Mouse (Mus musculus): Measurements from ENCODE around the gene Gm7579. TPM values are rescaled to one million over a fixed set of nuclear protein-coding genes. Genes with fewer than 3 reads are reported as not detected.
"Not testable (repeated sequence)": the region's sequence is repeated elsewhere in the genome, so short reads cannot be mapped to it uniquely, and the experiment has no call there.

Gm7579 gene
- total RNA-seq (2021) = not detected
- long read RNA-seq, experiment 1 = 0 reads
- long read RNA-seq, experiment 2 = 0 reads

GRCm38 (mm10) chr7:142211559-142211958 lies at the start of gene Gm7579:
Gm7579 (plus strand) TSS chr7:142211859.
- no peak for DNase-seq (ENCODE audit: low spot score in 2 of 2)
- intact Hi-C loops (cut with DNase I) = no loop called here

- intact Hi-C loops (cut with DNase I); DNase-seq (ENCODE audit: low spot score in 2 of 2): not testable (repeated sequence)
Observed at GRCm38 (mm10) chr7:142165639-142166038, 46.0 kb upstream of the Gm7579 start, which contains the start of gene Gm4553. Gm4553 (minus strand) TSS chr7:142165739.

GRCm38 (mm10) chr7:142169836-142170235 lies 41.8 kb upstream of the Gm7579 start:
- intact Hi-C loops (cut with DNase I) = no loop called here
- DNase-seq (ENCODE audit: low spot score in 2 of 2) = peak; percentile 15 to 21

GRCm38 (mm10) chr7:142175905-142176304 lies 35.8 kb upstream of the Gm7579 start, which contains the start of gene Krtap5-2:
Krtap5-2 (minus strand) TSS chr7:142176005.
- DNase-seq (ENCODE audit: low spot score in 2 of 2); intact Hi-C loops (cut with DNase I): not testable (repeated sequence)

GRCm38 (mm10) chr7:142178685-142179084 lies 33.0 kb upstream of the Gm7579 start:
- peak in 1 of 2 experiments; percentile 33 for DNase-seq (ENCODE audit: low spot score in 2 of 2)
- intact Hi-C loops (cut with DNase I) = no loop called here

GRCm38 (mm10) chr7:142181021-142181420 lies 30.6 kb upstream of the Gm7579 start:
- DNase-seq (ENCODE audit: low spot score in 2 of 2) = no peak
- intact Hi-C loops (cut with DNase I) = no loop called here

DNA sequence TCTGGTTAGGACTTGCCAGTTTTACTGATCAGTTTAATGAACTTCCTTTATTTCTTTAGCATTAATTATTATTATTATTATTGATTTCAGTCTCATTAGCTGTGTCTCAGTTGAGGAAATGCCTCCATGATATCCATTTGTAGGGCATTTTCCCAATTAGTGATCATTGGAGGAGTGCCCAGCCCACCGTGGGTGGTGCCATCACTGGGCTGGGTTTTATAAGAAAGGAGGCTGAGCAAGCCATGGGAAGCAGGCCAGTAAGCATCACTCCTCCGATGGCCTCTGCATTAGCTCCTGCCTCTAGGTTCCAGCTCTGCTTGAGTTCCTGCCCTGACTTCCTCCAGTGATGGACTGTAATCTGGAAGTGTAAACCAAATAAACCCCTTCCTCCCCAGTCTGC lies 23.5 kb upstream of the Gm7579 start:
- intact Hi-C loops (cut with DNase I) = no loop called here
- no peak for DNase-seq (ENCODE audit: low spot score in 2 of 2)

- DNase-seq (ENCODE audit: low spot score in 2 of 2) = no peak
- intact Hi-C loops (cut with DNase I) = no loop called here
Observed at GRCm38 (mm10) chr7:142190289-142190688, 21.4 kb upstream of the Gm7579 start, which contains the start of gene Gm10153. Gm10153 (minus strand) TSS chr7:142190389.

- intact Hi-C loops (cut with DNase I) = no loop called here
- no peak for DNase-seq (ENCODE audit: low spot score in 2 of 2)
Observed at GRCm38 (mm10) chr7:142198748-142199147, 12.9 kb upstream of the Gm7579 start.

GRCm38 (mm10) chr7:142201064-142201463 lies 10.6 kb upstream of the Gm7579 start, which contains the start of gene Krtap5-3:
Krtap5-3 (plus strand) TSS chr7:142201364.
- DNase-seq (ENCODE audit: low spot score in 2 of 2) = no peak
- intact Hi-C loops (cut with DNase I) = no loop called here

DNA sequence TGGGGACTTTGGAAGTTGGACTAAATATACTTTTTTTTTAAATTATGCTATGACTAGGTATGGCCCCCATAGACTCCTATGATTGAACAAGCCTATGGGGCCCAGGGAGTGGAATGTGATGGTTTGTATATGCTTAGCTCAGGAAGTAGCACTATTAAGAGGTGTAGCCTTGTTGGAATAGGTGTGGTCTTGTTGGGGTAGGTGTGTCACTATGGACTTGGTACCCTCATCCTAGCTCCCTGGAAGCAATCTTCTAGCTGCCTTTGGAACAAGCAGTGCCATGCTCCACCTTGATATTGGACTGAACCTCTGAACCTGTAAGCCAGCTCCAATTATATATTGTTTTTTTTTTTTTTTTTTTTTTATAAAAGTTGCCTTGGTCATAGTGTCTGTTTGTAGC lies 6.2 kb upstream of the Gm7579 start:
- DNase-seq (ENCODE audit: low spot score in 2 of 2) = no peak
- intact Hi-C loops (cut with DNase I) = no loop called here

- DNase-seq (ENCODE audit: low spot score in 2 of 2); intact Hi-C loops (cut with DNase I): not testable (repeated sequence)
Observed at GRCm38 (mm10) chr7:142206891-142207290, 4.8 kb upstream of the Gm7579 start.

GRCm38 (mm10) chr7:142212136-142212535 lies 477 bp downstream of the Gm7579 start:
- intact Hi-C loops (cut with DNase I); DNase-seq (ENCODE audit: low spot score in 2 of 2): not testable (repeated sequence)

DNA sequence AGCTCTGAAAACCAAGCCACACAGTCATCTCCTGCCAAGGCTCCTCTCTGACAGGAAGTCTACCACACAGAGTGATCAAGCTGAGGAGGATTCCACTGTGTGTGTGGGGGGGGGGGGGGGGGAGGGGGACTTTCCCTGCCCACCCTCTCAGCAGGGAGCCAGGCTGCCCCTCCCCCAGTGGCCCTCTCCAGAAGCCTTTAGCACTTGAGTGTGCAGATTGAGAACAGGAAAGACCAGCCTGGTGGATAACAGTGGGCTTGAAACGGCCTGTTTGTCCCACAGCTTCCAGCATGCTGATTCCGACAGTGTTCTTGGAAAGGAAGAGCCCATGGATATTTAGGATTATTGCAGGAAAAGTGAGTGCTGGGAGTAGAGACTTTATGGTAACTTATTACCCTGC lies 12.9 kb downstream of the Gm7579 start:
- intact Hi-C loops (cut with DNase I) = no loop called here
- no peak for DNase-seq (ENCODE audit: low spot score in 2 of 2)

DNA sequence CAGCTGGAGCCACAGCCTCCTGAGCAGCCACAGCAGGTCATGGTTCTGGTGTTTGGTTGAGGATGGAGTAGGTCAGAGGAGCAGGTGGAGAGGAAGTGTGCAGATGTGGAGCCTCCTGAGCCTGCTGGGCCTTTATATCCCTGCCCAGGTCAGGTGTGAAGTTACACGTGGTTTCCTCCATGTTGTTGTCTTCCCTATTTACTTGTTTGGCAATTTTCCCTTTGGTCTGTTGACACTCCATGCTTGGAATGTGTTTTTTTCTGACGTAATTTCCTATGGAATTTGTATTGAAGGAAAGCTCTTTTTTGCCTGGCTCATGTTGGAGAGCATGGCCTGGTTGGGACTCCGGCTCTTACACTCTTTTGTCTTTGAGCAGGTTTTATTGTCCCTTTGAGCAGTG lies 18.2 kb downstream of the Gm7579 start, which contains the start of gene Krtap5-5:
Gene Krtap5-5, minus strand, starts transcription at position 101 of the 400 bp plus-strand sequence.
- DNase-seq (ENCODE audit: low spot score in 2 of 2); intact Hi-C loops (cut with DNase I): not testable (repeated sequence)

- intact Hi-C loops (cut with DNase I) = no loop called here
- no peak for DNase-seq (ENCODE audit: low spot score in 2 of 2)
Observed at GRCm38 (mm10) chr7:142231540-142231939, 19.9 kb downstream of the Gm7579 start.

DNA sequence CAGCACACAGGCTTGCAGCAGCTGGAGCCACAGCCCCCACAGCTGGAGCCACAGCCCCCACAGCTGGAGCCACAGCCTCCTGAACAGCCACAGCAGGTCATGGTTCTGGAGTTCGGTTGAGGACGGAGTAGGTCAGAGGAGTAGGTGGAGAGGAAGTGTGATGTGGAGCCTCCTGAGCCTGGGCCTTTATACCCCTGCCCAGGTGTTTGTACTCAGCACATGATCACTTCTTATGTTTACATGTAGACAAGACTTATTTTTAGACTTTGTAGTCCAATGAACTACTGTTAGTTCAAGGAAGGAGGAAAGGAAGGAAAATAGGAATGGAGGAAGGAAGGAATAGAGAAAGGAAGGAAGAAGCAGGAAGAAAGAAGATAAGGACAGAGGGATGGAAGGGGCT lies 29.3 kb downstream of the Gm7579 start, which contains the start of gene Gm40460:
Gene Gm40460, minus strand, starts transcription at position 101 of the 400 bp plus-strand sequence.
- intact Hi-C loops (cut with DNase I) = loop anchor here (10.0 kb wide), 1 partner anchor 96 kb away; the partner anchor contains the start of gene Gm45337
- no peak for DNase-seq (ENCODE audit: low spot score in 2 of 2)

- peak; percentile 9 to 55 for DNase-seq (ENCODE audit: low spot score in 2 of 2)
- intact Hi-C loops (cut with DNase I) = loop anchor here (10.0 kb wide), 1 partner anchor 105 kb away; the partner anchor contains the start of gene Gm45337
Observed at GRCm38 (mm10) chr7:142249824-142250223, 38.2 kb downstream of the Gm7579 start.

- intact Hi-C loops (cut with DNase I) = no loop called here
Observed at GRCm38 (mm10) chr7:142255517-142255916, 43.9 kb downstream of the Gm7579 start.

DNA sequence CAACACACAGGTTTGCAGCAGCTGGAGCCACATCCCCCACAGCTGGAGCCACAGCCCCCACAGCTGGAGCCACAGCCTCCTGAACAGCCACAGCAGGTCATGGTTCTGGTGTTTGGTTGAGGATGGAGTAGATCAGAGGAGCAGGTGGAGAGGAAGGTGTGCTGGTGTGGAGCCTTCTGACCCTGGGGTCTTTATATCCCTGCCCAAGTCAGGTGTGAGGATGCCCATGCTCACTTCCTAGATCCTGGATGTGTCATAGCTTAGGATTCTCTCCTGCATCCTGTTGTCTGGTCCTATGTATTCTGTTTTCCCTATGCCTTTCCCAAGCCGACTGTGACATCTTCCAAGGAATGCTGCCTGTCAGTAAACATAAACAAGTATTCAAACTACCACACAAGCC lies 46.6 kb downstream of the Gm7579 start, which contains the start of gene Gm2431:
Gene Gm2431, minus strand, starts transcription at position 101 of the 400 bp plus-strand sequence.
- not testable (repeated sequence) for DNase-seq (ENCODE audit: low spot score in 2 of 2)

More at GRCm38 (mm10) chr7:142255517-142255916, 43.9 kb downstream of the Gm7579 start:
- peak; percentile 44 to 51 for DNase-seq (ENCODE audit: low spot score in 2 of 2)

More for the DNA sequence above, 46.6 kb downstream of the Gm7579 start, which contains the start of gene Gm2431:
- intact Hi-C loops (cut with DNase I) = not testable (repeated sequence)
